In the genomic region with DNA sequence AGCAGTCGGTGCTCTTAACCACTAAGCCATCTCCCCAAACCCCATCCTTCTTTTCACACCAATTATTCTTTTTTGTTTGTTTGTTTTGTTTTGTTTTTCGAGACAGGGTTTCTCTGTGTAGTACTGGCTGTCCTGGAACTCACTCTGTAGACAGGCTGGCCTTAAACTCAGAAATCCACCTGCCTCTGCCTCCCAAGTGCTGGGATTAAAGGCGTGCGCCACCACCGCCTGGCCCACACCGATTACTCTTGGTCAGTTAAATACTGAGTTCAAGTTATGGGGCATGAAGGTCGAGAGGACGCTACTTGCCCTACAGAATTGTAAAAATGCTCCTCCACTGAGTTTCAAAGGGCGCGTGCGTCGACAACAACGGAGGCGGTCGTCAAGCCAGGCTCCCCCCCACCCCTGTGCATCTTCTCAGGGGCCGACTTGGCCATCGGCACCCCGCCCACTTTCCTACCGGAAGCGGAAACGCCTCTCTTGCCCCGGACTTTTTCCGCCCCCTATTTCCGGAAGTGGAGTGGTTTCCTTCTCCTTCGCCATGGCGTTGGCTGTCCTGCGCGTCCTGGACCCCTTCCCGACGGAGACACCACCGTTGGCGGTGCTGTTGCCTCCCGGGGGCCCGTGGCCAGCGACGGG, we compare ENCODE assay signal across 8 mouse cellular contexts. TPM values are rescaled to one million over a fixed set of nuclear protein-coding genes. Genes with fewer than 3 reads are reported as not detected.
A peak's percentile ranks its signal among the peaks of the same experiment; 100 is the strongest.
DNase-seq lines count a peak whose midpoint lies in the region; ATAC-seq and TF ChIP-seq lines count a peak whose summit lies in the region.

A gene (plus strand): TSS at position 505 of the 639 bp plus-strand sequence.

- intact Hi-C loops in heart, postnatal 25 days (cut with DNase I) = loop anchor here (5.0 kb wide), 1 partner anchor 184 kb away; no protein-coding TSS in a partner anchor

- H3K4me1 ChIP-seq in forebrain, embryonic 15.5 days = peaks cover 22% of the 10 kb centered on the region
- peaks cover 4% of the 10 kb centered on the region for H3K4me1 ChIP-seq in lung, adult 2 months (ENCODE audit: control insufficient read depth, insufficient read depth, low read length)

- no peak for TF ChIP-seq CTCF in lung, adult 2 months (IDR thresholded peaks at IDR 0.05; ENCODE audit: insufficient read depth, low read length)

- H3K9ac ChIP-seq in forebrain, embryonic 15.5 days (replicated peaks) = peak within 1 kb of the TSS; percentile 85

- peaks cover 16% of the 10 kb centered on the region; the same call in 1 of the 2 replicates for H3K36me3 ChIP-seq in forebrain, embryonic 15.5 days

- peak; percentile 93 for DNase-seq in ES-CJ7 (ENCODE audit: low read depth, low spot score)
- peak; percentile 91 for DNase-seq in cerebellum, adult 11 months
- DNase-seq in heart, postnatal 25 days (ENCODE audit: low spot score) = peak; percentile 89
- DNase-seq in layer of hippocampus, adult 18-20 months (ENCODE audit: low spot score in 2 of 2) = peak; percentile 90 to 96
- DNase-seq in lung, adult 2 months = peak; percentile 87
- peak; percentile 86 to 89 for DNase-seq in thymus, adult 18-20 months

- WGBS in forebrain, embryonic 15.5 days = 8% methylated on average over 36 of the region's 36 CpGs
- 5% methylated on average over 36 of the region's 36 CpGs for WGBS in lung, adult 2 months

- ATAC-seq in forebrain, embryonic 15.5 days (replicated peaks) = peak; percentile 91
- peak; percentile 96 for ATAC-seq in neutrophil, adult 5-6 weeks (ENCODE audit: extremely low read depth, insufficient number of reproducible peaks, low FRiP score, poor library complexity, severe bottlenecking)

- H3K9me3 ChIP-seq in forebrain, embryonic 15.5 days = no peaks in the 10 kb centered on the region

- no peaks in the 10 kb centered on the region for H3K27me3 ChIP-seq in forebrain, embryonic 15.5 days

- H3K27ac ChIP-seq in forebrain, embryonic 15.5 days (replicated peaks) = peak within 1 kb of the TSS; percentile 88

- peak within 1 kb of the TSS; percentile 99 for H3K4me3 ChIP-seq in forebrain, embryonic 15.5 days
- H3K4me3 ChIP-seq in lung, adult 2 months (replicated peaks; ENCODE audit: extremely low read depth, low read depth, low read length) = peak within 1 kb of the TSS; percentile 81

- H3K4me2 ChIP-seq in forebrain, embryonic 15.5 days (replicated peaks) = peak within 1 kb of the TSS; percentile 99

- peak; percentile 79; the same call in 1 of the 2 replicates for TF ChIP-seq POLR2A in lung, adult 2 months (IDR thresholded peaks at IDR 0.05; ENCODE audit: borderline replicate concordance, extremely low read depth, low read depth, low read length)

RNA-seq across cellular contexts. Expression of the gene that starts here (rescaled TPM):
- polyA plus RNA-seq in forebrain, embryonic 15.5 days (2015; fragmentation: Nextera tagmentation; extraction: Ambion mirVana) = 25.2 and 27.9 TPM in 2 replicates
- total RNA-seq in heart, postnatal 25 days (2021) = 10 to 100 TPM; 29.9 to 32.2 TPM
- total RNA-seq in layer of hippocampus, adult 18-20 months (2021) = 10 to 100 TPM; 55.5 to 62.4 TPM
- polyA plus RNA-seq in lung, adult 2 months (2012; rRNA removed) = 60.6 and 80.4 TPM in 2 replicates
- 16.5 and 17.7 TPM in 2 replicates for total RNA-seq in neutrophil, adult 5-6 weeks (2017)

Comparison
In these comparisons a context has a peak if more than half of its experiments do, and no peak if none do; other contexts are left out.
1. Peak in every context shown above with its lines: DNase-seq, ATAC-seq, H3K4me3 ChIP-seq and H3K27ac ChIP-seq.